Mouse (Mus musculus) retina, adult 2 months (tissue): ENCODE measurements at regions not wholly inside any gene's neighbourhood (a gene's known extent, or its start where the extent isn't known, plus 50 kb on each side); places are given as distances from the start of the nearest gene placed in this dataset.
"Not testable (repeated sequence)": the region's sequence is repeated elsewhere in the genome, so short reads cannot be mapped to it uniquely, and the experiment has no call there.

ENCODE experiments used
- DNase-seq: peaks from one replicate; pipeline ENCODE4 v3.0.0-alpha.2; 2012; ENCODE audit warnings: low read depth, low spot score

GRCm38 (mm10) chr8:112427721-112428389 lies 142.0 kb upstream of the Cntnap4 start:
- no peak for DNase-seq

GRCm38 (mm10) chr8:112411968-112412367 lies 157.9 kb upstream of the Cntnap4 start:
- no peak for DNase-seq

DNA sequence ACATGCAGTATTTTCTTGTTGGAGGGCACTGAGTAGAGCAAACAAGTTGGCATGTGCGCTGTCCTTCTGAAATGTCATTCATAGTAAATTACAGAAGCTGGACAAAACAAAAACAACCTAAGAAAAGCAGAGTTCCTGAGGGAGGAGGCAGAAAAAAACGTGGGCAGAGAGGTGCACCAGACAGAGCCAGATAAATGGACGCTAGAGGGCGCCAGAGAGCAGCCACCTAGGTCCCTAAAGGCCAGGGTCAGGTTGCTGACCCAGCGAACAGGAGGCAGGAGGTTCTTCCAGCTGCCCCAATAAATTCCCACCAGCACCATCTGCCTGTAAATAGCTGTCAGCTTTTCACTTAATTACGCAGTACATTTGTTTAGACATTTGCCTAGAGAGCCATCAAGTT lies 158.6 kb upstream of the Cntnap4 start:
- peak; percentile 6 for DNase-seq

- DNase-seq, result no peak
These were observed 161.6 kb upstream of the Cntnap4 start for GRCm38 (mm10) chr8:112408211-112408735.

DNA sequence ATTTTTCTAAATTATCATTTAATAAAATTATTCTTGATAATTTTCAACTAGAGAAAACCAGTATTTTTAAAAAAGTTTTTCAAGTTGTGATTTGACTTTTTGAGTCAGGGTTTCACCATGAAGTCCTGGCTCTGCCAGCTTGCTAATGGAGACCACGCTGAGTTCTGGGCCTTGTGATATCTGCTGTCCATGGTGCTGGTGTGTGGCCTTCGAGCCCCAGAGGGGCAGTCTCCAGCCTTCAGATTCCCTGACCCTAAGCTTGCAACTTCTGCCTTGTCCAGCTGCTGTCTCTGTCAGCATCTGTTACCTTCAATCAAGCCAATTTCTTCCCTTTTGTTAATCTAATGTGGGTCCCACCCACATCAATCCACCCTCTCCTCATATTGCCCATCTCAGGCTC lies 165.8 kb upstream of the Cntnap4 start:
- no peak for DNase-seq

- DNase-seq, result no peak
These were observed 172.4 kb upstream of the Cntnap4 start for GRCm38 (mm10) chr8:112397438-112397837.

DNA sequence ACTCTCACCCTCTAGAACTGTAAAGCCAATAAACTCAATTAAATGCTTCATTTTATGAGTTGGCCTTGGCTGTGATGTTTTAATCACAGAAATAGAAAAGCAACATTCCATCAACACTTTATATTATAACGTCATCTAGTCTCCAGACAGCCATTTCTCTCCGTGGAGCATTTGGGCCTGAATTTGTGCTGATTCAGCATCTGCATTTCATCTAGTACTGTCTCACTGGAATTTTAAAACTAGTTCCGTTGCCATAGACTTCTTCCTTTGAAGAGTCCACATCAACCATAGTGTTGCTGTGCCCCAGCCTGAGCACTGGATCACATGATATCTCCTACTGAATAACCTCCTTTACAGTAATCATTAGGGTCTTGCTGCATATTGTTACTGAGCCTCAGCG lies 179.7 kb upstream of the Cntnap4 start:
- no peak for DNase-seq

GRCm38 (mm10) chr8:112348323-112348722 lies 221.5 kb upstream of the Cntnap4 start:
- peak; percentile 8 for DNase-seq

GRCm38 (mm10) chr8:112333171-112333570 lies 236.7 kb upstream of the Cntnap4 start:
- DNase-seq, result no peak

- no peak for DNase-seq
These were observed 237.8 kb upstream of the Cntnap4 start for GRCm38 (mm10) chr8:112332021-112332420.

GRCm38 (mm10) chr8:112309816-112310215 lies 260.0 kb upstream of the Cntnap4 start:
- DNase-seq, result no peak

GRCm38 (mm10) chr8:112308354-112308753 lies 261.5 kb upstream of the Cntnap4 start:
- DNase-seq, result no peak

- no peak for DNase-seq
These were observed 272.8 kb upstream of the Cntnap4 start for GRCm38 (mm10) chr8:112297021-112297420.

DNA sequence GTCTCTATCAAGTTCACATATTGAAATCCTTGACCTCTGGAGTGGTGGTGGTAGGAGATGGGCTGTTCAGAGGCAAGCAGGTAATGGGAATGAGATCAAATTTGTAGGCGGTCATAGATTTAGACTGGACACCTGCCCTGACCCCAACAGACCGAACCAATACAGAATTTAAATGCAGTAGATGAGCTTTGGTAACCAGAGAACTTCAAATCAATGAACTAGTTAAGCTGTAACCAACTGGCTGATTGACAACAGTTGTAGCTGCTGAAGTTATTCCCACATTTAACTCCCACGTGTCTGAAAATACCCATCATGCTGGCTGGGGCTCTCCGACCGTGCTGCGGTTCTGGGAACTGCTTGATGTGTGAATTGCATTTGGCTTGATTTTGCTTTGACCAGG lies 268.5 kb upstream of the Gm6793 start:
- no peak for DNase-seq

DNA sequence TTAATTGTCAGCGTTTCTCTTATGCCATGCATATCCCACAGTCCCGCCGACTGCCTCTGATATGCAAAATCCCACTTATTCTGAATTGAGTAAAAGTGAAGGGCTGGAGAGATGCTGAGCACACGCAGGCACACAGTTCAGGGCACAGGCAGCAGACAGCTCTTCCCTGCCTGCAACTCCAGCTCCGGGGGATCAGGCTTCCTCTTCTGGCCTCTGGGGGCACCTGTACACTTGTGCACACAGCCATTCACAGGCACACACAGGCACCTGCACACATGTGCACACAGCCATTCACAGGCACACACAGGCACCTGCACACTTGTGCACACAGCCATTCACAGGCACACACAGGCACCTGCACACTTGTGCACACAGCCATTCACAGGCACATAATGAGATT lies 254.8 kb upstream of the Gm6793 start:
- DNase-seq, result no peak

DNA sequence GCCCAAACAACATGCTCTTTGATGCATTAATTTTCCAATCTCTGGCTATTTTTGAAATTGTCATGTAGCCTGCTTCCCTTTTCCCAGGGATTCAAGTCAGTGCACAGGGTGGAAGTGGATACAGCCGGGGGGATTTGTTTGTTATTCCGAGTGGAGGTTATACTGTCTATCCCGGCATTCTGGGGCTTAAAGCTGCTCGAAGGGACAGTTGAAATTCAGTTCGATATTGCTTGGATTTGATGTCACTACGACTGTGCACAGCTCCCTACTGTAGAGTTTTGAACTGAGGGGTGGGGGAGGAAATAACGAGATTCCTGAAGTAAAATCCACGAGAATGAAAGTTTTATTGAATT lies 254.4 kb upstream of the Gm6793 start:
- no peak for DNase-seq

DNA sequence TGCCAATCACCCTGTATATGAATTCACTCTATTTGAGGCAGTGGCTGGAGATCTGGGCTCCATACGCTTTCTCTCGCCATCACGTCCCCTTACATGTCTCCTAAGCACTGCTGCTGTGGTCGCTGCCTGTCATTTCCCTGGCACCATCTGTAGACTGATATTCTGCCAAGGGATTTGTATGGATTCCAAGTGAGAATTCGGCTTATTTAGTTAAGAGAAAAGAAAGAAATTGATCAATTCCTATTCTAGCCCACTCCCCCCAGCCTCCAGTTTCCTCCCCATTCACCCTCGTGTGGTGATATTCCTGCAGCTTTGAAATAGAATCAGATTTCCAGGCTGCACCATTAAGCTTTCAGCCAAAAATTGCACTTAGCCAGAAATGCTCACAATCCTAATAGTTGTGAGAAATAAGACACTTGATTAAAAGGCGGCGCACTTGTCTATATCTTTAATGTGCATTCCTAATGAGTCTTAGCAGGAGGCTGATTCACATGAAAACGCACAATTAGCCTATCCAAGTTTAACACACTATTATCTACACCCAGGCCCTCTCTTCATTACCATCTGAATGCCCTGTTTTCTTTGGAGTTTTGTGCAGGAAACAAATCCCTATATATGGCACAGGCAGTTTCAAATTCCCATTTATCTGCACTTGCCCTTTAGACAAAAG lies 253.8 kb upstream of the Gm6793 start:
- no peak for DNase-seq

GRCm38 (mm10) chr8:112257922-112258475 lies 243.2 kb upstream of the Gm6793 start:
- DNase-seq, result no peak

- DNase-seq, result no peak
These were observed 242.6 kb upstream of the Gm6793 start for GRCm38 (mm10) chr8:112257311-112257894.

DNA sequence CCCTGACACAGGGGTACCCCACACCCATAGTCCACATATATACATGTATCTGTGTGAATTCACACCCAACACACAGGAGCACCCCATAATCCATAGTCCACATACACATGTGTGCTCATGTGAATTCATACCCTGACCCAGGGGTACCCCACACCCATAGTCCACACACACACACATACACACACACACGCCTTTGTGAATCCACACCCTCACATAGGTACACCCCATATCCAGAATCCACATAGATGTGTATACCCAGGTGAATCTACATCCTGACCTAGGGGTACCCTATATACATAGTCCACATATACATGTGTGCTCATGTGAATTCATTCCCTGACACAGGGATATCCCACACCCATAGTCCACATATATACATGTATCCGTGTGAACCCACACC lies 231.8 kb upstream of the Gm6793 start:
- DNase-seq, result not testable (repeated sequence)

DNA sequence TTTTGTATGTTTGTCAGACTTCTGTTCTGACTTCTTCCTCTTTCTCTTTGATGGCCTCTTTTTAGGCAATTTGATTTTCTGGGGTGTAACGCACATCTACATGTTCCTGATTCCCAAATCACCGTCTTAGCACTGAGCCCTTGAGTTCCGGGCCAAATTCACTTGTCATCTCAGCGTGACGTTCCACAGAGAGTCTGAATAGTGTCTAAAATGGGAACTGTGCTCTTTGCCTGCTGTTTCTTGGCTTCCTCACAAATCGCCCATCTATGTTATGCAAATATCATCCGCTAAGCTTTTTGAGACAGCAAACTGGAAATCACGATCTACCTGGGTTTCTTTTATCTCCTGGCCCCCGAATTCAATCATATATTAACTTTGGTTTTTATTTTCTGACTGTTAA lies 223.8 kb upstream of the Gm6793 start:
- DNase-seq, result no peak

DNA sequence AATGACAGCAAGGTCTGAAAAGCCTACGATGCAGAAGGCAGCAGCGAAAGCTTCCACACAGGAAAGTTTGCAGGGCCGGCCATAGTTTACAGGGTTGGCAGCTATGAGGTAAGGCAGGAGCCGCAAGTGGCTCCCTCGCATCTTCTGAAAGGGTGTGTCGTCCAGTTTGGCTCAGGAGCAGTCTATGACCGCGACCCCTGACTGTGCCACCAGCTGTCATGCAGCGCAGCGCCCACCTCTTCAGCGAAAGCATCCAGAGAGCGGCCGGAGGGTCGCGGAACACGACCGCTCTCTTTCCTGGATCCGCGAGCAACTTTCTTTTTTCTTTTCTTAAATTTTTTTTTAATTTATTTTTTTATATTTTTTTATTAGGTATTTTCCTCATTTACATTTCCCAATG lies 221.9 kb upstream of the Gm6793 start:
- not testable (repeated sequence) for DNase-seq

DNA sequence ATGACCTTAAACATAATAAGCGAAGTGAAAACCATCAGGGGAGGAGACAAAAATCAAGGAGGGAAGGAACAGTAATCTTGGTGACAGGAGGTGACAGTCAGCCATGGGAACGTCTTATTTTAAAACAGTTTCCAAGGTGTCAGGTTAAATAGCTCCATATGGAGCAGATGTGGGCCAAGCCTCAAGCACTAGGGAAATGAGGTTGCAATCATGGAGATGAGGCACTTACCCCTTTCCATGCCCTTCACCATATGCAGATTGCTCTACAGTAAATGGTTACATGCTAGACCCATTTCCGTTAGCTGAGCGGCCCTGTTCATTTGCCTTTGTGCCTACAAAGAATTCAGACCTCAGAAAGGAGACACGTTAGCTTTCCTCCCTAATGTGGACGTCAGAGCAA lies 204.8 kb upstream of the Gm6793 start:
- DNase-seq, result no peak
